Mouse (Mus musculus): Measurements from ENCODE around the gene Fgf10. TPM values are rescaled to one million over a fixed set of nuclear protein-coding genes. Genes with fewer than 3 reads are reported as not detected.

Gene Fgf10
- total RNA-seq, 2 experiments from 2014 or later = 3.8 to 4.0 TPM

DNA sequence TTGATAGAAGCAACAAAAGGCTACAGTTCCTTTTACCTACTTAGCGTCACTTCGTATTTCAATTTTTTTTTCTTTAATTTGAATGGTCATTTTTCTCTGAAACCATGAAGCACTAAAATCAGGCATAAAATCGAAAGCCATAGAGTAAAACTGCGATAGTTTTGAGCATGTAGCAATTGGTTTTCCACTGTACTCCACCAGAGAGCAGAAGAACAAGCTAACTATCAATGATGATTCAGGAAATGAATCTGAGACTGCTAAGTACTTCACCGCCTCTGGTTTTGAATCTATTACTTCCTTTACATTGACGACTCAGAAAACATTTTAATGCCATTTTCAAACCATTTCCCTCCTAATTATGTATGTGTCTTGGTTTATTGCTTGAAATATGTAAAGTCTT is 150.2 kb downstream of the Fgf10 start:
- intact Hi-C loops (cut with DNase I) = no loop called here
- DNase-seq (ENCODE audit: low spot score in 2 of 2) = no peak

DNA sequence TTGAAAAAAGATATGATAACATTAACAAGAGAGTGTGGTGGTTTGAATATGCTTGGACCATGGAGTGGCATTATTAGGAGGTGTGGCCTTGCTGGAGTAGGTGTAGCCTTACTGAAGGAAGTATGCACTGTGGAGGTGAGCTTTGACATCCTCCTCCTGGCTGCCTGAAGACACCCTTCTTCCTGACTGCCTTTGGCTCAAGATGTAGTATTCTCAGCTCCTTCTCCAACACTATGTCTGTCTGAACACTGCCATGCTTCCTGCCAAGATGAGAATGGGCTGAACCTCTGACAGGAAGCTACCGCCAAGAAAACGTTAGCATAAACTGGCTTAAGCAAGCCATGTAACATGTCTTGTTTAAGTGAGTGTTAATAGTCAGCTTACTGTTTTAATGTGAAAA is 153.5 kb downstream of the Fgf10 start:
- intact Hi-C loops (cut with DNase I) = no loop called here
- no peak for DNase-seq (ENCODE audit: low spot score in 2 of 2)

DNA sequence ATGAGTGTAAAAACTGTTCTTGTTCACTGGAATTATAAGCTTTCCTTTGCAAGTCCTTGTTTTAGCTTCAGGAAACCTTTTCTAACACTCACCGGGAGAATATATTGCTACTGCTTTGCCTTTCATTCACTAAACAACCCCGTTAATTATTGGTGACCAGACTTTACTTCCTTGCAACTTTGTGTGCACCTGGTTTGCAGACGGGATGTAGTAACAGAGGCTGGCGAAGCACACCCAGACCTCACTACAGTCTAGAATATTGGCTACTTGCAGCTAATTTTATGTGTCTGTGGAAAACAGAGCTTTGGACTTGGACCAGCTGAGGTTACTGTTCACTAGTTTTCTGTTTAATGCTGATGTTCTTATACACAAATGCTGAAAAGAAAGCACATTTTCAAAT is 155.5 kb downstream of the Fgf10 start:
- intact Hi-C loops (cut with DNase I) = no loop called here
- DNase-seq (ENCODE audit: low spot score in 2 of 2) = no peak

DNA sequence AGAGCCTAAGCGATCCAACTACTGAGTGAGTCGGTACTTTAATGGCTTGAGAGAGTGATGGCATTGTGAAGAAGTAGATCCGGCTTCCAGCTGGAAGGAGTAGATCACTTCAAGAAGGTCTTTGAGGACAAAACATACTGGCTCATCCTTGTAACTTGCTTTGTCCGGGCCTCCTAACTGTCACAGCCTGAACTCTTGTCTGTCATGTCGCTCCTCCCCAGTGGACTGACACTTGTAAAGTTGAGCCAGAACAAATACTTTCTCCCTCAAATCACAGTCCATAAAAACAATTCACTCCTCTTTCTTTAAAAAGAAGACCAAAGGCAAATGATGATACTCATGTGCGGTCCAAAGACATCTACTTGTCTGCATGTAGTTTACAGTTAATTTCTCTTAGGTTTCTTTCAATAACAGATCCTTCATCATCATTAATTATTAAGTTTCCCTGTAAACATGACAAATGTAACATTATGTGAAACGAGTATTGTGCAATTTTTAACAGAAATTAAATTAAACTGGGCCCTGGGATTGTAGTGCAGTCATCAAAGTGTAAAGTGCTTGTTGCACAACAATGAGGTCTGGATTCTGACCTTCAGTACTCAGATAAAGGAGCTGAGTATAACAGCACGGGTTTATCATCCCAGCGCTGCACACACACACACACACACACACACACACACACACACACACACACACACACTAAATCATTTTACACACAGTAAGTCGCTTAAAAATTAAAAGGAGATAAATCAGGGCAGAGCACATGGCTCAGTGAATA is 159.2 kb downstream of the Fgf10 start:
- intact Hi-C loops (cut with DNase I) = no loop called here
- no peak for DNase-seq (ENCODE audit: low spot score in 2 of 2)

- intact Hi-C loops (cut with DNase I) = no loop called here
- no peak for DNase-seq (ENCODE audit: low spot score in 2 of 2)
Observed at GRCm38 (mm10) chr13:118834021-118834420, 164.4 kb downstream of the Fgf10 start.

GRCm38 (mm10) chr13:118835078-118835477 is 165.5 kb downstream of the Fgf10 start:
- no peak for DNase-seq (ENCODE audit: low spot score in 2 of 2)
- intact Hi-C loops (cut with DNase I) = no loop called here

All from left cerebral cortex, postnatal 25 days (tissue).